Comparison of ENCODE assay signal across 8 mouse cellular contexts in genomic region chr7:100493484-100494414, GRCm38 (mm10). TPM values are rescaled to one million over a fixed set of nuclear protein-coding genes. Genes with fewer than 3 reads are reported as not detected.
DNase-seq lines count a peak whose midpoint lies in the region; ATAC-seq and TF ChIP-seq lines count a peak whose summit lies in the region.

No protein-coding gene starts in this region.

- DNase-seq in layer of hippocampus, adult 11-12 months (ENCODE audit: low spot score): peak; percentile 61
- no peak for DNase-seq in layer of hippocampus, adult 8-10 months (ENCODE audit: low spot score in 2 of 2)
- DNase-seq in brain, embryonic 14.5 days (ENCODE audit: low read depth): peak; percentile 72
- DNase-seq in heart, adult 9 months (ENCODE audit: low spot score in 2 of 2): peak; percentile 52 to 58
- peak; percentile 92 for DNase-seq in kidney, postnatal 0 days (ENCODE audit: low spot score)
- DNase-seq in lung, postnatal 4 days: peak; percentile 50 to 63
- no peak for DNase-seq in spleen, adult 2 months (ENCODE audit: low read depth in 1 of 2, low spot score in 2 of 2)

- 10% methylated on average over 19 of the region's 19 CpGs for WGBS in kidney, postnatal 0 days
- 6% methylated on average over 19 of the region's 19 CpGs for WGBS in spleen, adult 2 months

- TF ChIP-seq POLR2A in brain, embryonic 14.5 days (IDR thresholded peaks at IDR 0.05; ENCODE audit: borderline replicate concordance, extremely low read depth, insufficient read depth, insufficient read length, poor library complexity, severe bottlenecking): no peak
- TF ChIP-seq POLR2A in spleen, adult 2 months (IDR thresholded peaks at IDR 0.05; ENCODE audit: low read depth, low read length): no peak

- no peak for TF ChIP-seq CTCF in brain, embryonic 14.5 days (IDR thresholded peaks at IDR 0.05; ENCODE audit: borderline replicate concordance, extremely low read depth, insufficient read depth, insufficient read length)
- TF ChIP-seq CTCF in kidney, postnatal 0 days (IDR thresholded peaks at IDR 0.05; ENCODE audit: low read depth): no peak
- no peak for TF ChIP-seq CTCF in spleen, adult 2 months (IDR thresholded peaks at IDR 0.05; ENCODE audit: extremely low read depth, insufficient read depth, insufficient read length, insufficient replicate concordance)

- ATAC-seq in kidney, postnatal 0 days (replicated peaks; ENCODE audit: low FRiP score, low read depth): peak; percentile 53
- ATAC-seq in monocyte, adult 5-6 weeks (replicated peaks; ENCODE audit: insufficient number of reproducible peaks, low FRiP score, low TSS enrichment, poor library complexity, severe bottlenecking): no peak

- H3K9ac ChIP-seq in kidney, postnatal 0 days (ENCODE audit: low read depth, low read length): peak overlapping the region; percentile 70

- peak overlapping the region; percentile 82 for H3K27ac ChIP-seq in kidney, postnatal 0 days
- peak overlapping the region; percentile 92 for H3K27ac ChIP-seq in spleen, adult 2 months (ENCODE audit: insufficient read depth, low read length)

- no peaks in the 10 kb centered on the region for H3K9me3 ChIP-seq in kidney, postnatal 0 days (replicated peaks; ENCODE audit: low read length)

- no peaks in the 10 kb centered on the region for H3K27me3 ChIP-seq in kidney, postnatal 0 days (ENCODE audit: insufficient read depth, low read length)
- no peaks in the 10 kb centered on the region for H3K27me3 ChIP-seq in spleen, adult 2 months (ENCODE audit: control insufficient read depth, insufficient read depth, low read length)

- peak overlapping the region; percentile 96 for H3K4me2 ChIP-seq in kidney, postnatal 0 days (ENCODE audit: low read length)

- H3K4me1 ChIP-seq in kidney, postnatal 0 days (replicated peaks; ENCODE audit: insufficient read depth, low read length): peaks cover 25% of the 10 kb centered on the region
- peaks cover 19% of the 10 kb centered on the region for H3K4me1 ChIP-seq in spleen, adult 2 months (ENCODE audit: control insufficient read depth, insufficient read depth, insufficient read length)

- H3K4me3 ChIP-seq in kidney, postnatal 0 days (replicated peaks; ENCODE audit: low read depth, low read length): peak overlapping the region; percentile 55
- H3K4me3 ChIP-seq in spleen, adult 2 months (ENCODE audit: extremely low read depth, insufficient read depth, insufficient read length): peak overlapping the region; percentile 77

- peaks cover 18% of the 10 kb centered on the region; the same call in 1 of the 2 replicates for H3K36me3 ChIP-seq in kidney, postnatal 0 days (ENCODE audit: insufficient read depth, low read length)
- H3K36me3 ChIP-seq in spleen, adult 2 months (ENCODE audit: control insufficient read depth, insufficient read depth, low read length): peaks cover 33% of the 10 kb centered on the region

RNA-seq across cellular contexts. Expression of gene Ucp2, which starts 0.6 kb away (rescaled TPM):
- total RNA-seq in layer of hippocampus, adult 8-10 months (2022): 100 to 1,000 TPM in 2 of 4 experiments, 10 to 100 TPM in 2; 40.3 to 175 (median 106) TPM
- polyA plus RNA-seq in brain, embryonic 14.5 days (2012; rRNA removed): 44.7 and 53.9 TPM in 2 replicates
- 274 and 319 TPM in 2 replicates for polyA plus RNA-seq in kidney, postnatal 0 days (2015; fragmentation: Nextera tagmentation; extraction: Ambion mirVana)
- polyA plus RNA-seq in spleen, adult 2 months (2012; rRNA removed): 991 and 1,064 TPM in 2 replicates
- 334 to 441 TPM (median 351 TPM) in 3 replicates for total RNA-seq in monocyte, adult 5-6 weeks (2017)

RNA-seq across cellular contexts. Expression of gene Ucp3, which starts 21.0 kb away (rescaled TPM):
- total RNA-seq in layer of hippocampus, adult 8-10 months (2022): 1 to 10 TPM; 2.1 to 2.9 (median 2.2) TPM
- polyA plus RNA-seq in brain, embryonic 14.5 days (2012; rRNA removed): 0.03 TPM in 1 of 2 replicates, not detected in the other
- polyA plus RNA-seq in kidney, postnatal 0 days (2015; fragmentation: Nextera tagmentation; extraction: Ambion mirVana): 0.05 and 0.13 TPM in 2 replicates
- 0.77 and 1.3 TPM in 2 replicates for polyA plus RNA-seq in spleen, adult 2 months (2012; rRNA removed)
- total RNA-seq in monocyte, adult 5-6 weeks (2017): 0.29 TPM in 1 of 3 replicates, not detected in the others

RNA-seq across cellular contexts. Expression of gene Dnajb13, which starts 21.0 kb away (rescaled TPM):
- under 1 TPM in 3 of 4 experiments, not detected in 1; 0.38 to 0.98 (median 0.41) TPM for total RNA-seq in layer of hippocampus, adult 8-10 months (2022)
- 4.6 and 7.0 TPM in 2 replicates for polyA plus RNA-seq in brain, embryonic 14.5 days (2012; rRNA removed)
- 0.15 and 0.18 TPM in 2 replicates for polyA plus RNA-seq in kidney, postnatal 0 days (2015; fragmentation: Nextera tagmentation; extraction: Ambion mirVana)
- polyA plus RNA-seq in spleen, adult 2 months (2012; rRNA removed): 2.3 and 3.8 TPM in 2 replicates
- total RNA-seq in monocyte, adult 5-6 weeks (2017): 1.7 to 3.6 TPM in 2 of 3 replicates, not detected in the other

RNA-seq across cellular contexts. Expression of gene Coa4, which starts 43.1 kb away (rescaled TPM):
- total RNA-seq in layer of hippocampus, adult 8-10 months (2022): 1 to 10 TPM; 7.9 to 9.9 (median 9.2) TPM
- polyA plus RNA-seq in brain, embryonic 14.5 days (2012; rRNA removed): 14.1 and 15.3 TPM in 2 replicates
- polyA plus RNA-seq in kidney, postnatal 0 days (2015; fragmentation: Nextera tagmentation; extraction: Ambion mirVana): 21.7 and 21.9 TPM in 2 replicates
- polyA plus RNA-seq in spleen, adult 2 months (2012; rRNA removed): 7.7 and 7.8 TPM in 2 replicates
- total RNA-seq in monocyte, adult 5-6 weeks (2017): 6.1 to 12.5 TPM (median 7.5 TPM) in 3 replicates

Comparison
In these comparisons a context has a peak if more than half of its experiments do, and no peak if none do; other contexts are left out.
1. DNase-seq: peak in layer of hippocampus, adult 11-12 months (single experiment), brain, embryonic 14.5 days (single experiment), heart, adult 9 months (2 of 2), kidney, postnatal 0 days (single experiment) and lung, postnatal 4 days (2 of 2); none in layer of hippocampus, adult 8-10 months (0 of 2) and spleen, adult 2 months (0 of 2).